Mouse (Mus musculus) liver, adult 2 months (tissue): ENCODE data around the gene Odf2. TPM values are rescaled to one million over a fixed set of nuclear protein-coding genes. Genes with fewer than 3 reads are reported as not detected.

Experiments used
- DNase-seq: peaks from one replicate; pipeline ENCODE4 v3.0.0-alpha.2; 2011; ENCODE audit warnings: low read depth, low spot score; ENCODE audit errors: extremely low read depth
- H3K27ac ChIP-seq: fragments of 200-500 bp; replicated peaks from 2 replicates; pipeline ENCODE4 v1.5.1; 2012; ENCODE audit warnings: low read depth, mild to moderate bottlenecking, control low read depth, inconsistent platforms, low read length; ENCODE audit not compliant: insufficient read depth
- H3K27me3 ChIP-seq: fragments of 200-500 bp; 2 replicates; pipeline ENCODE4 v1.6.1; 2012; ENCODE audit warnings: mild to moderate bottlenecking, moderate library complexity, low read length, inconsistent platforms; ENCODE audit not compliant: control insufficient read depth, insufficient read depth
- H3K36me3 ChIP-seq: fragments of 200-500 bp; 2 replicates; pipeline ENCODE4 v1.6.1; 2012; ENCODE audit warnings: low read length, inconsistent platforms; ENCODE audit not compliant: control insufficient read depth, insufficient read depth
- H3K4me1 ChIP-seq: fragments of 200-500 bp; 2 replicates; pipeline ENCODE4 v1.6.1; 2011; ENCODE audit warnings: low read length; ENCODE audit not compliant: control insufficient read depth, insufficient read depth
- H3K4me3 ChIP-seq: fragments of 200-500 bp; 2 replicates; pipeline ENCODE4 v1.5.1; 2011; ENCODE audit warnings: low read depth, mild to moderate bottlenecking, control low read depth, low read length, moderate library complexity; ENCODE audit not compliant: insufficient read depth
- H3K79me2 ChIP-seq: fragments of 200-500 bp; 2 replicates; pipeline ENCODE4 v1.6.1; 2012; ENCODE audit warnings: inconsistent platforms, mild to moderate bottlenecking, low read length, moderate library complexity; ENCODE audit not compliant: control insufficient read depth, insufficient read depth
- H3K9ac ChIP-seq: fragments of 200-500 bp; 2 replicates; pipeline ENCODE4 v1.6.1; 2012; ENCODE audit warnings: low read depth, mild to moderate bottlenecking, control low read depth, inconsistent platforms, low read length
- CTCF ChIP-seq: fragments of 200-500 bp; IDR thresholded peaks from 2 replicates; pipeline ENCODE4 v1.5.1; 2011; ENCODE audit warnings: low read depth, low read length, control low read depth
- POLR2A ChIP-seq: fragments of 200-500 bp; IDR thresholded peaks from 2 replicates; pipeline ENCODE4 v1.6.1; 2011; ENCODE audit warnings: low read length, control low read depth; ENCODE audit not compliant: insufficient read depth; ENCODE audit errors: extremely low read depth
- WGBS: fragments of 180-500 bp; shearing (Covaris S2); methylation state at CpG from one replicate; pipeline ENCODE4 v1.1.7; 2018; 5-methylcytosine and 5-hydroxymethylcytosine counted together
- polyA plus RNA-seq: library from polyadenylated mRNA; depleted of rRNA; stranded (reverse); fragments of >200 nt; gene quantifications from 2 replicates; pipeline ENCODE4 v1.2.3, GENCODE M21; 2012
- total RNA-seq: library from RNA; depleted of rRNA; stranded (reverse); fragments of >200 nt; gene quantifications from 2 replicates; pipeline ENCODE4 v1.2.3, GENCODE M21; 2014

Gene Odf2
- total and polyA plus RNA-seq, 2 experiments = 6.4 to 7.0 TPM

DNA sequence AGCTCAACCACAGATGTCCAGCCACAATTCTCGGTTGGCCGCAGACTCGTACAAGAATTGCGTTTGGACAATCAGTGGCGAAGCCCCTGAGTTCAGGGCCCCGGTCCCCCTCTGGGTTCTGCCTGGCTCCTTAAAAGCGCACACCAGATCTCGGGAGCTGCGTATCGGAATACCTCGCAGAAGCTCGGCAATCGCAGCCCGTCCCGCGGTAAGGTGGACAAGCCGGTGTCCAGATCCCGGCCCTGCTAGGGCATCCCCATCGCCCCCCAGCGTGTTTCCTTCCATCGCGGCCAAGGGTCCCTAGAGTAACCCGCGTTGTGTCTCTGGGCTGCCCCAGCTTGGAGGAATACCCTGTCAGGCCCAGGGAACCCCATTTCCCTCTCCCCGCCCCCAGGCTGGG is 43.4 kb upstream of the Odf2 start:
- H3K9ac ChIP-seq = no peak overlapping the region
- H3K4me1 ChIP-seq = no peaks in the 10 kb centered on the region
- no peaks in the 10 kb centered on the region; the same call in 1 of the 2 replicates for H3K27me3 ChIP-seq
- 71% methylated on average over 25 of the region's 25 CpGs for WGBS
- DNase-seq = no peak
- no peak overlapping the region for H3K4me3 ChIP-seq
- TF ChIP-seq CTCF (no peak), POLR2A (no peak)
- H3K36me3 ChIP-seq = peaks cover 4% of the 10 kb centered on the region; the same call in 1 of the 2 replicates
- no peak overlapping the region for H3K27ac ChIP-seq
- no peaks in the 10 kb centered on the region for H3K79me2 ChIP-seq

DNA sequence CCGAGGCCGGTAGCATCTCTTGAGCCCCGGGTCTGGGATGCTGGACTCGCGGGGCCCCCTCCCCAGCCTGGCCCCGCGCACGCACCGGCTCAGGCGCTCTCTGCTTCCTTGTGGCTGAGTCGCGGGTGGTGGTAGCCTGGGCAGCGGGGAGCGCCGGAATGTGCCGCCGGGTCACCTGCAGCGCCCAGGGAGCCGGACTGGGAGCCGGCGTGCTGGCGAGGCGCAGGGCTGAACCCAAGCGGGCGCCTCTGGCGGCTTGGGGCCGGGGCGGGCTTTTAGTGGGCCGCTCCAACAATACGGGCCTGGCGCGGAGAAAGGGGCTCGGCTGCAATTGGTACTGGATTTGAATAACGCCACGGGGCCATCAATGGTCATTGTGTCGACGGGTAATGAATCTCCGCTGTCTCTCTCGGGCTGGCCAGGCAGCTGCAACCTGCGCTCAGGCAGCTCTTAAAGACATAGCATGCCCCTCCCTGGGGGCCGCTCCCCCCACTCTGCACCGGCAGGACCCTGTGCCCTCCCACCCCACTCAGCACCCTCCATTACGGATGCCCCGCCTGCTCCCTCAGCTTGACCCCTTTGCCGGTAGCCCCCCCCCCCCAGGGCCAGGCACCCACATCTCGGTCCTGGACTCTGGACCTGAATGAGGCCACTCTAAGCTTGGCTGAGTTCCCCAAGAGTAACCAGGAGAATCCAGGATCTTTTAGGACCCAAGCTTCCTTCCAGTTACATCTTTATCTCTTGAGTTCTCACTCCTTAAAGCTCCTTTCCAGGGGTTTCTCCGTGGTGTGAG is 42.8 kb upstream of the Odf2 start:
- Histone ChIP-seq H3K27me3 (no peaks in the 10 kb centered on the region; the same call in 1 of the 2 replicates), H3K9ac (no peak overlapping the region), H3K27ac (no peak overlapping the region), H3K4me1 (no peaks in the 10 kb centered on the region), H3K4me3 (no peak overlapping the region), H3K36me3 (peaks cover 4% of the 10 kb centered on the region; the same call in 1 of the 2 replicates), H3K79me2 (no peaks in the 10 kb centered on the region)
- whole genome bisulfite sequencing = 40% methylated on average over 47 of the region's 47 CpGs
- DNase-seq = no peak
- no peak for TF ChIP-seq CTCF
- no peak for TF ChIP-seq POLR2A

DNA sequence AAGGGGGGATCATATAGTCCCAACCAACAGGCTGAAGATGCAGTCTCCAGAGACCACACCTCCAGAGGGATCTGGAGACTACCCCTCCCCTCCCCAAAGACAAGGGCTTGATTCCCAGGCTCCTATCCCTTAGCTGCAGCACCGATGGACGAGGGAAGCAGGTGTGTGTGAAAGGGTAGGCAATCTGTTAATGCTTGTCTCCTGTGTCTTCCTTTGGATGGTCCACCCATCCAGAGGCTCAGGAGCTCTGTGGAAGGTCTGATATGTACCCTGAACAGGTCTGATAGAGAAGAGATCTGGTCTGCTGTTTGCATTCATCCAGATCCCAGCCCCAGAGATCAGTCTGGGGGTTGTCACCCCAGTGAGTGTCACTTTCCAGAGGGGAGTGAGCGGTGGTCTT is 42.1 kb upstream of the Odf2 start:
- no peaks in the 10 kb centered on the region; the same call in 1 of the 2 replicates for H3K27me3 ChIP-seq
- 65% methylated on average over 3 of the region's 3 CpGs for WGBS
- no peak for DNase-seq
- peaks cover 3% of the 10 kb centered on the region; the same call in 1 of the 2 replicates for H3K36me3 ChIP-seq
- no peaks in the 10 kb centered on the region for H3K4me1 ChIP-seq
- no peak for TF ChIP-seq POLR2A
- TF ChIP-seq CTCF = no peak
- H3K4me3 ChIP-seq = no peak overlapping the region
- no peaks in the 10 kb centered on the region for H3K79me2 ChIP-seq
- no peak overlapping the region for H3K27ac ChIP-seq
- H3K9ac ChIP-seq = no peak overlapping the region

DNA sequence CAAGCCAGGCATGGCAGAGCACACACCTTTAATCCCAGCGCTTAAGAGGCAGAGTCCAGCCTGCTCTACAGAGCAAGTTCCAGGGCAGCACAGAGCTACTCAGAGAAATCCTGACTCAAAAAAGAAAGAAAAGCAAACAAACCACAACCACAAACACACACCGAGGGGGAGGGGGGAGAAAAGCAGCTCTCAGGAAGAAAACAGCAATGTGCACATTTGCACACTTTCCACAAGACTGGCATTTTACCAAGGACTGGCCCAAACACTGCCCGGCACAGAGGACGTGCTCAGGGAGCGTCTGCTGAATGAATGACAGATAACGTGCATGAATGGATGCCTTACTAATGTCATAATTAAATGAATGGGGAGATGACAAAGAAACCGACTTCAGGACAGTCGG is 40.0 kb upstream of the Odf2 start:
- H3K79me2 ChIP-seq = no peaks in the 10 kb centered on the region
- no peaks in the 10 kb centered on the region; the same call in 1 of the 2 replicates for H3K27me3 ChIP-seq
- H3K9ac ChIP-seq = no peak overlapping the region
- no peaks in the 10 kb centered on the region; the same call in 1 of the 2 replicates for H3K36me3 ChIP-seq
- 57% methylated on average over 8 of the region's 8 CpGs for WGBS
- TF ChIP-seq CTCF (no peak), POLR2A (no peak)
- no peaks in the 10 kb centered on the region for H3K4me1 ChIP-seq
- H3K27ac ChIP-seq = no peak overlapping the region
- no peak for DNase-seq
- H3K4me3 ChIP-seq = no peak overlapping the region

DNA sequence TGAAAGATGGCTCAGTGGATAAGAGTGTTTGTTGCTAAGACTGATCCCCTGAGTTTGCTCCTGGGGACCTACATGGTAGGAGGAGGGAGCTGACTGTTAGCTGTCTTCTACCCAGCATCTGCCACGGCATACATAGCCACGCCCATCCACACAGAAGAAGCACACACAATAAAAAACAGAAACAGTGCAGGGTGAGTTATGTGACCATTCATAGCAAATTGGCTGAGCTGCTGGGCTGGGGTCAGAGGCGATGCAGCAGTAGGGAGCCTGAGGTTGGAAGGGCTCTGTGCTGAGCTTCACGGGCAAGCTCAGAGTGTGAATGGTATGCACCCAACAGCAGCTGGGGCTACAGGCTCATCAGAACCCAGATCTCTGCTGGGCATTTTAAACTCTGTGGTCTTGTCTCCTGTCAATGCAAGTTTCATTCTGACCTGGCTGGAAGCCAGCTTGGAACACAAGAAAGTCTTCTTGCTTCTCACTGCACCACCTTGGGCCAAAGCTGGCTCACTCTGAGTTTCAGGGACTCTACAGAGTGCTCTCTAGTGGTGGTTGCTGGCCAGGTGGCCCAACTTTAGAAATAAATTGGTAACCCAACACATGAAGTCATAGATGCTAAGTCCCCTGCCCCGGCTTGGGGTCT is 39.1 kb upstream of the Odf2 start:
- H3K79me2 ChIP-seq = no peaks in the 10 kb centered on the region
- H3K27ac ChIP-seq = no peak overlapping the region
- H3K9ac ChIP-seq = no peak overlapping the region
- no peak overlapping the region for H3K4me3 ChIP-seq
- no peaks in the 10 kb centered on the region; the same call in 1 of the 2 replicates for H3K27me3 ChIP-seq
- DNase-seq = no peak
- no peaks in the 10 kb centered on the region for H3K36me3 ChIP-seq
- 69% methylated on average over 5 of the region's 5 CpGs for WGBS
- no peaks in the 10 kb centered on the region for H3K4me1 ChIP-seq
- TF ChIP-seq CTCF = no peak
- TF ChIP-seq POLR2A = no peak
